Mouse (Mus musculus) heart, embryonic 11.5 days (tissue): ENCODE results near the gene Ube2q2. TPM values are rescaled to one million over a fixed set of nuclear protein-coding genes. Genes with fewer than 3 reads are reported as not detected.
"Not testable (repeated sequence)": the region's sequence is repeated elsewhere in the genome, so short reads cannot be mapped to it uniquely, and the experiment has no call there.

Source experiments
- ATAC-seq: fragments of 200-750 bp; cut with Nextera tagmentation; replicated peaks from 2 replicates; pipeline ENCODE4 v1.8.0; 2017; ENCODE audit warnings: moderate library complexity; ENCODE audit not compliant: insufficient number of reproducible peaks, low FRiP score, low TSS enrichment
- H3K27ac ChIP-seq: fragments of 300-500 bp; sonication (generic); 2 replicates; pipeline ENCODE4 v1.5.1; 2014; ENCODE audit warnings: mild to moderate bottlenecking, low read depth, low read length
- H3K27me3 ChIP-seq: fragments of 300-500 bp; sonication (generic); 2 replicates; pipeline ENCODE4 v1.6.1; 2014; ENCODE audit warnings: mild to moderate bottlenecking, low read length, mixed read lengths; ENCODE audit not compliant: control insufficient read depth, insufficient read depth
- H3K36me3 ChIP-seq: fragments of 300-500 bp; sonication (generic); 2 replicates; pipeline ENCODE4 v1.6.1; 2014; ENCODE audit warnings: mild to moderate bottlenecking, low read length, moderate library complexity, mixed read lengths; ENCODE audit not compliant: control insufficient read depth, insufficient read depth
- H3K4me1 ChIP-seq: fragments of 300-500 bp; sonication (generic); 2 replicates; pipeline ENCODE4 v1.6.1; 2014; ENCODE audit warnings: low read length; ENCODE audit not compliant: control insufficient read depth, insufficient read depth
- H3K4me2 ChIP-seq: fragments of 300-500 bp; sonication (generic); 2 replicates; pipeline ENCODE4 v1.6.1; 2014; ENCODE audit warnings: mild to moderate bottlenecking, moderate library complexity
- H3K4me3 ChIP-seq: fragments of 300-500 bp; sonication (generic); 2 replicates; pipeline ENCODE4 v1.5.1; 2014; ENCODE audit warnings: low read depth, low read length
- H3K9ac ChIP-seq: fragments of 300-500 bp; sonication (generic); 2 replicates; pipeline ENCODE4 v1.6.1; 2014; ENCODE audit warnings: mild to moderate bottlenecking, low read depth, low read length, moderate library complexity
- H3K9me3 ChIP-seq: fragments of 300-500 bp; sonication (generic); replicated peaks from 2 replicates; pipeline ENCODE4 v1.6.1; 2016; ENCODE audit warnings: low read length; ENCODE audit not compliant: control insufficient read depth
- WGBS: fragments of 180-500 bp; shearing (Covaris S2); extraction: QIAGEN DNeasy Blood & Tissue Kit; methylation state at CpG from one replicate; pipeline ENCODE4 v1.1.7; 2014; ENCODE audit not compliant: insufficient replicate concordance; 5-methylcytosine and 5-hydroxymethylcytosine counted together
- polyA plus RNA-seq: library from polyadenylated mRNA; unstranded; fragments of >200 nt; fragmentation: Nextera tagmentation; extraction: Ambion mirVana; gene quantifications from 2 replicates; pipeline ENCODE4 v1.2.1, GENCODE M21; 2014

Ube2q2 gene
- polyA plus RNA-seq, 1 experiment from 2014 or later = 29.1 TPM

DNA sequence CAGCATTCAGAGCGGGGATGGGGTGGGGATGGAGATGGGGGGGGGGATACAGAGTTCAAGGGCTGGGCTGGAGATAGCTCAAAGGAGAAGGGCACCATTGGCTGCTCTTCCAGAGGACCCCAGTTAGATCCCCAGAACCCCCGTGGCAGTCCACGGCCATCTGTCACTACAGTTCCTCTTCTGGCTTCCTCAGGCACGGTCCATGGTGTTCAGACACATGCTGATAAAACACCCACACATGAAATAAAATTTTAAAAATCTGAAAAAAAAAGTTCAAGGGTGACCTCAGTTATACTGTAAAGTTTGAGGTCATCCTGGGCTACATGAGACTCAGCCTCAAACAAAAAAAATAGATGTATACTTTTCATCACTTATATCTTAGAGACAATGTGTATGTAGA, 99.8 kb downstream of the Ube2q2 start:
- no peak overlapping the region for H3K27ac ChIP-seq
- H3K9me3 ChIP-seq = no peaks in the 10 kb centered on the region
- H3K27me3 ChIP-seq = no peaks in the 10 kb centered on the region
- H3K9ac ChIP-seq = no peak overlapping the region
- no peak overlapping the region for H3K4me3 ChIP-seq
- no peaks in the 10 kb centered on the region for H3K36me3 ChIP-seq
- no peaks in the 10 kb centered on the region for H3K4me1 ChIP-seq
- 75% methylated on average over 4 of the region's 4 CpGs for WGBS
- ATAC-seq = no peak
- no peak overlapping the region for H3K4me2 ChIP-seq

GRCm38 (mm10) chr9:55250595-55251247, 102.1 kb downstream of the Ube2q2 start:
- H3K9me3 ChIP-seq = no peaks in the 10 kb centered on the region
- 82% methylated on average over 6 of the region's 6 CpGs for WGBS
- no peak overlapping the region for H3K4me3 ChIP-seq
- ATAC-seq = no peak
- H3K9ac ChIP-seq = no peak overlapping the region
- no peak overlapping the region for H3K27ac ChIP-seq
- H3K27me3 ChIP-seq = no peaks in the 10 kb centered on the region
- H3K4me1 ChIP-seq = no peaks in the 10 kb centered on the region
- H3K36me3 ChIP-seq = no peaks in the 10 kb centered on the region
- no peak overlapping the region for H3K4me2 ChIP-seq

DNA sequence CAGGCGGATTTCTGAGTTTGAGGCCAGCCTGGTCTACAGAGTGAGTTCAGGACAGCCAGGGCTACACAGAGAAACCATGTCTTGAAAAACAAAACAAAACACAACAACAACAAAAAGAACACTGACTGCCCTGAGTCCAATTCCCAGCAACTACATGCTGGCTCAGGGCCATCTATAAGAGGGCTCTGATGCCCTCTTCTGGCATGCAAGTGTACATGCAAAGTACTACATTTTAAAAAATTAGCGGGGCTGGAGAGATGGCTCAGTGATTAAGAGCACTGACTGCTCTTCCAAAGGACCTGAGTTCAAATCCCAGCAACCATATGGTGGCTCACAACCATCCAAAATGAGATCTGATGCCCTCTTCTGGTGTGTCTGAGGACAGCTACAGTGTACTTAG, 103.4 kb downstream of the Ube2q2 start:
- H3K27me3 ChIP-seq, ATAC-seq: not testable (repeated sequence)
- 49% methylated on average over 2 of the region's 2 CpGs for WGBS

DNA sequence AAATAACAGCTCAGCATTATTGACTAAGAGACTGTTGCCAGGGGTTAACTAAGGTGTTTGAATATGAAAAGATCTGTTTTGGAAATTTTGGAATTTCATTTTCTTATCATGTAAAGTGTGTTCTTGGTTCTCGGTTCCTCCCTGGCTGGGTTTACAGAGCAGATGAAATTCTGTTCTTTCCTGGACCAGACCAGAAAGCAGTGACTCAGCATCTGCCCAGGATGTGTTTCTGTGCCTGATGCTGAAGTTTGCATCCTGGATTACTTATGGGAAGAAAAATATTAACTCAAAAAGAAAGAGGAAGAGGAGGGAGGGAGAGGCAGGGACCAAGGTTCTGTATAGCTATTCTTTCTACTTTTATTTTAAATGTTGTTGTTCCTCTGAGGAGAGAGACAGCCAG, 105.2 kb downstream of the Ube2q2 start:
- WGBS = 56% methylated on average over 1 of the region's 1 CpGs
- H3K4me1 ChIP-seq = no peaks in the 10 kb centered on the region
- H3K36me3 ChIP-seq = no peaks in the 10 kb centered on the region
- no peak for ATAC-seq
- no peak overlapping the region for H3K4me3 ChIP-seq
- no peak overlapping the region for H3K4me2 ChIP-seq
- no peaks in the 10 kb centered on the region for H3K9me3 ChIP-seq
- H3K27me3 ChIP-seq = no peaks in the 10 kb centered on the region
- no peak overlapping the region for H3K27ac ChIP-seq
- no peak overlapping the region for H3K9ac ChIP-seq

More for the DNA sequence above, 103.4 kb downstream of the Ube2q2 start:
- H3K36me3 ChIP-seq, H3K9ac ChIP-seq, H3K4me1 ChIP-seq, H3K4me3 ChIP-seq, H3K4me2 ChIP-seq, H3K9me3 ChIP-seq, H3K27ac ChIP-seq: not testable (repeated sequence)

DNA sequence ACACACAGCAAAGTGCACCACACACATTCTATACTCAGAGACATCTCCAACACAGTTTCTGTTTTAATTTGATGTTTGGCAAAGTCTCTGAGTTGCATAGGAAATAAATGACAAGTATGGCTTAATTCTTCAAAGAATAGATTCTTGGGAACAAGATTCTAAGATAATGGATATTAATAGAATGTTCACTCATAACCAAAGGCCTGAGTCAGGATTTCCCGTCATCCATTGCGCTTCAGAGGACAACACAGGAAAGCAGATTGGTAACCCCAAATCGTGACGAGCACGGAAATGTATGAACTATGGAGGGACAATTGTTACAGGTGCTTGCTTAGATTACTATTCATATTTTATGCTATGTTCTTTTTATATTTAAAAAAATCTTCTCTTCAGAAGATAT, 106.4 kb downstream of the Ube2q2 start:
- no peaks in the 10 kb centered on the region for H3K4me1 ChIP-seq
- H3K27ac ChIP-seq = no peak overlapping the region
- no peaks in the 10 kb centered on the region for H3K36me3 ChIP-seq
- no peak overlapping the region for H3K4me3 ChIP-seq
- no peak overlapping the region for H3K9ac ChIP-seq
- H3K4me2 ChIP-seq = no peak overlapping the region
- no peak for ATAC-seq
- 91% methylated on average over 5 of the region's 5 CpGs for WGBS
- no peaks in the 10 kb centered on the region for H3K9me3 ChIP-seq
- no peaks in the 10 kb centered on the region for H3K27me3 ChIP-seq

- Histone ChIP-seq H3K4me1 (no peaks in the 10 kb centered on the region), H3K9ac (no peak overlapping the region), H3K36me3 (no peaks in the 10 kb centered on the region), H3K27me3 (no peaks in the 10 kb centered on the region), H3K4me2 (no peak overlapping the region), H3K4me3 (no peak overlapping the region), H3K27ac (no peak overlapping the region), H3K9me3 (no peaks in the 10 kb centered on the region)
- no peak for ATAC-seq
- WGBS = 59% methylated on average over 4 of the region's 4 CpGs
Observed at GRCm38 (mm10) chr9:55255604-55256003, 107.0 kb downstream of the Ube2q2 start.

- no peak overlapping the region for H3K4me3 ChIP-seq
- H3K4me1 ChIP-seq = no peaks in the 10 kb centered on the region
- ATAC-seq = no peak
- no peak overlapping the region for H3K9ac ChIP-seq
- no peaks in the 10 kb centered on the region for H3K9me3 ChIP-seq
- no peaks in the 10 kb centered on the region for H3K36me3 ChIP-seq
- H3K4me2 ChIP-seq = no peak overlapping the region
- no peaks in the 10 kb centered on the region for H3K27me3 ChIP-seq
- no peak overlapping the region for H3K27ac ChIP-seq
- WGBS = 78% methylated on average over 2 of the region's 2 CpGs
Observed at GRCm38 (mm10) chr9:55257105-55257504, 108.5 kb downstream of the Ube2q2 start.

Other genes starting within 250 kb of the Ube2q2 start
- 2.6 and 3.7 TPM in 2 replicates for gene Hykk, start 231.6 kb upstream of the Ube2q2 start, polyA plus RNA-seq
- 258 and 260 TPM in 2 replicates for gene Psma4, start 198.1 kb upstream of the Ube2q2 start, polyA plus RNA-seq
- 0.41 and 0.79 TPM in 2 replicates for gene AY074887, start 197.9 kb upstream of the Ube2q2 start, polyA plus RNA-seq
- 0.17 TPM in 1 of 2 replicates, not detected in the other for gene Chrna5, start 168.0 kb upstream of the Ube2q2 start, polyA plus RNA-seq
- gene Chrna3, start 122.3 kb upstream of the Ube2q2 start, polyA plus RNA-seq = 0.11 and 0.27 TPM in 2 replicates
- gene Chrnb4, start 100.1 kb upstream of the Ube2q2 start, polyA plus RNA-seq = 0.40 and 0.70 TPM in 2 replicates
- 64.5 and 75.5 TPM in 2 replicates for gene Fbxo22, start 60.1 kb downstream of the Ube2q2 start, polyA plus RNA-seq
- gene Nrg4, start 178.0 kb downstream of the Ube2q2 start, polyA plus RNA-seq = 1.2 and 1.4 TPM in 2 replicates
- 0.09 TPM in 1 of 2 replicates, not detected in the other for gene Tmem266, start 178.1 kb downstream of the Ube2q2 start, polyA plus RNA-seq